Mouse (Mus musculus) embryo, embryonic 11 days (tissue): ENCODE measurements around the gene S100a8.

Source experiments
- DNase-seq: peaks from one replicate; pipeline ENCODE4 v3.0.0-alpha.2; 2015

S100a8 gene

DNA sequence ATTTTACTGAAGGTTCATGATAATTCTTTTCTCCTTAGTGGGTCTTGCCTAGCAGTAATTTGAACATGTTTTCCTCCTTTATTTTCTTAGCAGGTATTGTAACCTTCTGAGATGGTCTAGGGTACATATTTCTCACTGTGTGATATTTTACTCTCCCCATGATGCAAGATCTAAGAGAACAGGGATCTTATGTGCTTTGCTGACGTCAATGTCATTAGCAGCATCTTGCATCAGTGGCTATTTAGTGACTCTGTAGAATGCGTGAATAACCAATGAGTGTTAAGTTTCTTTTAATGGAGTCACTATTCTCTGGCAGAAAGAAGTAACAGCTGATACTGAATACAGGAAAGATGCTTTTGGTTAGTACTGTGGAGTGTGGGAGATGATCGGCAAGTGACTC lies 15.2 kb downstream of the S100a8 start:
- no peak for DNase-seq

- no peak for DNase-seq
Measured at GRCm38 (mm10) chr3:90686835-90687234, 18.1 kb downstream of the S100a8 start.

- no peak for DNase-seq
Measured at GRCm38 (mm10) chr3:90693496-90693895, 24.7 kb downstream of the S100a8 start.

DNA sequence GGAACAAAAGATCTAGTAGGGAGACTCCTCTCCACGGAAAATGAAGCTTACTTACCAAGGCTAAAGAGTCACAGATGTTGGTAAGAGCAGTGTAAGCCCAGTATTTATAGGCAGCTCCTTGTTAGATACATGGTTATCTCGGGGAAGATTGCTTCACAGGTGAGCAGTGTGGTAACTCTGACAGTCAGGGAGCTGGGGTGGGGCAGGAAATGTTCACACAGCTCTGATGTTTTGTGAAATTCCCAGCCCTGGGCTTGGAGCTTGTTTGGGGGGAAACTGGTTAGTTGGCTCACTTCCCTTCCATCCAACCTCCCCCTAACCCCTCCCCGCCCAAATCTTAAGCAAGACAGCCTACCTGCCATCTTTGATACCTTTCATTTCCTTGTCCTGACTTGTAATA lies 26.8 kb downstream of the S100a8 start, which contains the start of gene S100a9:
Gene S100a9, minus strand, starts transcription at position 109 of the 400 bp plus-strand sequence.
- no peak for DNase-seq

DNA sequence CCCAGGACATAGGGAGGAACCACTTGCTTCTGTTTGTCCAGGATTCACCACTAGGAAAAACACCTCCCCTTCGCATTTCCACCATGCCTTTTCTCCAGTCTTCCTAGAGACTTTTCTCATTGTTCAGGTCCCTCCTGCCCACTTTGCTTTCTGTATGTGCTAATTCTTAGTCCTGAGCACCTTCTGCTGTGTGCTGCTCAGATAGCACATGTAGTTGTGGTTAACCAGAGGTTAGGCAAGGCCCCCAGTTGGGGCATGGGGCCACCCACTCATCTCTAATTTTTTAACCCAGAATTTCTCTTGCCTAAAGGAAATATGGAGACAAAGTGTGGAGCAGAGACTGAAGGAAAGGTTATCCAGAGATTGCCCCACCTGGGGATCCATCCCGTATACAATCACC lies 33.5 kb downstream of the S100a8 start:
- no peak for DNase-seq

- peak; percentile 48 for DNase-seq
Measured at GRCm38 (mm10) chr3:90708523-90709202, 39.9 kb downstream of the S100a8 start.

- DNase-seq, result peak; percentile 89
Measured at GRCm38 (mm10) chr3:90709591-90710460, 41.0 kb downstream of the S100a8 start.
